Mouse (Mus musculus): ENCODE results near the gene Carmil1. TPM values are rescaled to one million over a fixed set of nuclear protein-coding genes. Genes with fewer than 3 reads are reported as not detected.

The Carmil1 gene
- polyA plus RNA-seq, 1 experiment, result not detected

DNA sequence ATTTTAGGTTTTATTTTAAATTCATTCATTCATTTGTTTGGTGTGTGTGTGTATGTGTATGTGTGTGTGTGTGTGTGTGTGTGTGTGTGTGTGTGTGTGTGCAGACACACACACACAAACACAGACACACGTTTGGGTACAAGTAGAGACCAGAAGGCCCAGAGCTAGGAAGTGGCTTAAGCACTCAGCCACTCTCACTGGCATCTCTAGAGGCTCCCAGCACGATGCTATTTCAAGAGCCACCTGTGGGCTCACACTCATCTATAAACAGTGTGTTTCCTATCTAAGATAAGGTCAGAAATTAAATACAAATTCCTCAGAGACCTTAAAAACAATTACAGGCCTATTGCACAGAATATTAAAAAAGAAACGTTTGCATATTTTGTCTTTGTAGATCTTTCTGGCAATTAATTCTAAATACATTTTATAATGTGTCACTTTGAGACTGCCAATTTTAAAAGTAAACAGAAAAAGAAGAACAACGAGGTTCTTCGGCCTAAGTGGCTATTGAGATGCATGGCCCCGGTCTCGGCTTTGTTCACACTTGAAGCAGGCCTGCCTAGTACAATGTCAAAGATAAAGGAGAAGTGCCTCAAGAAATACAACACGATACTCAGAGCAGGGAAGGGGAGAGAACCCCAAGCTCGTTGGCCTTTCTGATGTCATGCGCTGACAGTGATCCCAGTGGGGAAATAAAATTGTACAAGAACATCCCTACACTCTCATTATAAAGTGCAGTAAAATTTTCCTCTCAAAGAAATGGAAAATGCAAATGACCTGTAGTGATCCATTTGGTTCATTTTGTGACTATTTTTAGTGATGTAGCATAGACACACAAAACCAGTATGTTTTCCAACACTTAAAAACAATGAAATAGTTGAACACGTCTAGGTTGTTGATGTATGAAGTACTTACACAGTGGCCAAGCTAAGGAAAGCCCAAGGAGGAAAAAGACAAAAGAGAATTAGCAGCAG is 179.2 kb downstream of the Carmil1 start:
- 59% methylated on average over 11 of the region's 11 CpGs for WGBS
- Histone ChIP-seq H3K4me3 (ENCODE audit: insufficient read depth, low read depth, low read length) (no peak overlapping the region), H3K4me1 (ENCODE audit: control insufficient read depth, insufficient read depth, low read length) (peaks cover 3% of the 10 kb centered on the region), H3K27ac (ENCODE audit: insufficient read depth, low read depth, low read length) (no peak overlapping the region)
- TF ChIP-seq CTCF (IDR thresholded peaks at IDR 0.05; ENCODE audit: insufficient read depth, low read depth, low read length) (no peak), POLR2A (IDR thresholded peaks at IDR 0.05; ENCODE audit: insufficient read depth, low read depth, low read length) (no peak)

DNA sequence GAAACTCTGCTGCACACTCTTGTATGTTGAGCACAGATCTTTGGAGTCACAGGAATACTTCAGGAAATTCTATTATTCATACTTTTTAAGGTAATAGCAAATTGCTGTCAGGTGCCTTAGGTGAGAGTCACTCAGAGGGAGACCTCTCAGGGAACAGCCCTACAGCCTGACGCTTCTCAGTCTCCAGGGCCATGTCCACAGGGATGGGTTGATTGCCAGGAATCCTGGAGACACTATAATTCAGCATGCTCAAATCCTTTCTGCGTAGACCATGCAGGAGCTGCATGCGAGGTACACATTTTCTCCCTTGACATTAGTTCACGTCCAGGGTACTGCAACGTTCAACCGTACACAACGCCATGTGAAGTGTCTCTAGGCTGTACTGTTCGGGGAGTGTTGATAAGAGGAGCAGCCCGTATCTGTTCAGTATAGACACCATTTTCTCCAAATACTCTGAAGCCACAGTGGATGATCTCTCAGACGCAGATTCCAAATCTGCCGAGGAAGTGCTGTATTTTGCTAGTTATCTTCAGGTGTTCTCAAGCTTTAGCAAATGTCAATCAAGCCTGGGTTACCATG is 180.0 kb downstream of the Carmil1 start:
- H3K4me3 ChIP-seq (ENCODE audit: insufficient read depth, low read depth, low read length), result no peak overlapping the region
- no peak overlapping the region for H3K27ac ChIP-seq (ENCODE audit: insufficient read depth, low read depth, low read length)
- 92% methylated on average over 11 of the region's 11 CpGs for WGBS
- H3K4me1 ChIP-seq (ENCODE audit: control insufficient read depth, insufficient read depth, low read length), result peaks cover 3% of the 10 kb centered on the region
- no peak for TF ChIP-seq POLR2A (IDR thresholded peaks at IDR 0.05; ENCODE audit: insufficient read depth, low read depth, low read length)
- no peak for TF ChIP-seq CTCF (IDR thresholded peaks at IDR 0.05; ENCODE audit: insufficient read depth, low read depth, low read length)

DNA sequence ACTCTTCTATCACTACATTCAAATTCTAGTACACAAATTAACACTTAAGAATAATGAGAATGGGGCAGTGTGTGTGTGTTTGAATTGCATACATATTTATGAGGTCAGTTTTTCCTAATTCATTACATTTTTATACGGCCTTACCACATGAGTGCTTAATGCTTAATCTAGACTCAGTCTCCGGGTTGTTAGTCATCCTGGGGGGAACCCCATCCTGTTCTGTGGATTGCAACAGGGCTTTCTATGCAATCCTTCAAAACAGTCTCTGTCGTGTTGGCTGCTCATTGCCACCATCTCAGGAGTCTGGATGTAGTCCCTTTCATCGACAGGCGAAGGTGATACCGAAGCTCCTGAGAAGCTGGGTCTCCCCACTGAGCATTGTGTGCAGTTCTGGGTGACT is 184.0 kb downstream of the Carmil1 start:
- H3K27ac ChIP-seq (ENCODE audit: insufficient read depth, low read depth, low read length), result no peak overlapping the region
- 55% methylated on average over 6 of the region's 6 CpGs for WGBS
- peaks cover 3% of the 10 kb centered on the region for H3K4me1 ChIP-seq (ENCODE audit: control insufficient read depth, insufficient read depth, low read length)
- no peak overlapping the region for H3K4me3 ChIP-seq (ENCODE audit: insufficient read depth, low read depth, low read length)
- TF ChIP-seq POLR2A (IDR thresholded peaks at IDR 0.05; ENCODE audit: insufficient read depth, low read depth, low read length) (no peak), CTCF (IDR thresholded peaks at IDR 0.05; ENCODE audit: insufficient read depth, low read depth, low read length) (no peak)

DNA sequence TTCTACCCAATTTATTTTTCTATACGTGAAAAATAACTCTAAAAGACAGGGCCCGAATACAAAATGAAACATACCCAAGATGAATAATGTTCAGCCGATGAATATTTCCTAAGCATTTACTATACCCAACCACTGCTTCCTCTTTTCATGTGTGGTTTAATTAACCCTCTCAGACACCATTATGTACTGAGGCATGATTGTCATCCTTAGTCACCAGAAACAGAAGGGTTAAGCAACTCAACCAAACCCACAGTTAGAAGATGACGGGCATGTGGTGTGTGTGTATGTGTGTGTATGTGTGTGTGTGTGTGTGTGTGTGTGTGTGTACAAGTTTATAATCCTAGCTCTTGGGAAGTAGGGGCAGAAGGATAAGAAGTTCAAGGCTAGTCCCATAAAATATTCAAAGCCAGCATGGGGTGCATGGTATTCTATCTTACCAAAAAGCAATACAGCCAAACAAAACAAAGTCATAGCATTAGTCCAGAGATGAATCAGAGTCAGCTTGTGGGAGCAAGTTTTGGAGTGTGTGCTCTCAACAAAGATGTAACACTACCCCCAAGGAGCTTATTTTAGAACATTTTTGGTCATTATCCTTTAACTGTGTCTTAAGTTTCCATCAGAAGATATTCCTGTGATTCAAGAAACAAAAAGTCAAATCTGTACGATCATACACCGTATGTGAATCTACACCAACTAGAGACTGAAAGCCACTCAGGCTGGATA is 185.6 kb downstream of the Carmil1 start:
- WGBS, result 90% methylated on average over 6 of the region's 6 CpGs
- H3K27ac ChIP-seq (ENCODE audit: insufficient read depth, low read depth, low read length), result no peak overlapping the region
- TF ChIP-seq CTCF (IDR thresholded peaks at IDR 0.05; ENCODE audit: insufficient read depth, low read depth, low read length) (no peak), POLR2A (IDR thresholded peaks at IDR 0.05; ENCODE audit: insufficient read depth, low read depth, low read length) (no peak)
- H3K4me3 ChIP-seq (ENCODE audit: insufficient read depth, low read depth, low read length), result no peak overlapping the region
- H3K4me1 ChIP-seq (ENCODE audit: control insufficient read depth, insufficient read depth, low read length), result peaks cover 7% of the 10 kb centered on the region

DNA sequence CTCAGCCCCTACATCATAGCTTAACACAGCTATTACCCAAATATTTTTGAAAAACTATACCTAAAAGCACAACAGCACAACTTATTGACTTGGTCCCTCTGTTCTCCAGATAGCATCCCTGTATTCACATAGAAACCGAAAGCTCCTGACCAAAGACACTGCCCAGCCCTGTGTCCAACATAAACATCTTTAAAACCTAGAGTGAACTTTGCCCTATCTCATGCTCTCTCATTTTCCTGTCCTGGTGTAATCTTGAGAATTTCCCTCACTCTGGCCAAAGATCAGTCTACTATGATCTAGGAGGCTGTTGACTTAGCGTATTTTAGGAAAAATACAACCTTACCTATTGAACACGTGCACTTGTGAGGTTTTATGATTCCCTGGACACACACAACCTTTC is 187.5 kb downstream of the Carmil1 start:
- no peak overlapping the region for H3K4me3 ChIP-seq (ENCODE audit: insufficient read depth, low read depth, low read length)
- no peak overlapping the region for H3K27ac ChIP-seq (ENCODE audit: insufficient read depth, low read depth, low read length)
- WGBS, result 96% methylated on average over 3 of the region's 3 CpGs
- peaks cover 7% of the 10 kb centered on the region for H3K4me1 ChIP-seq (ENCODE audit: control insufficient read depth, insufficient read depth, low read length)
- TF ChIP-seq POLR2A (IDR thresholded peaks at IDR 0.05; ENCODE audit: insufficient read depth, low read depth, low read length) (no peak), CTCF (IDR thresholded peaks at IDR 0.05; ENCODE audit: insufficient read depth, low read depth, low read length) (no peak)

DNA sequence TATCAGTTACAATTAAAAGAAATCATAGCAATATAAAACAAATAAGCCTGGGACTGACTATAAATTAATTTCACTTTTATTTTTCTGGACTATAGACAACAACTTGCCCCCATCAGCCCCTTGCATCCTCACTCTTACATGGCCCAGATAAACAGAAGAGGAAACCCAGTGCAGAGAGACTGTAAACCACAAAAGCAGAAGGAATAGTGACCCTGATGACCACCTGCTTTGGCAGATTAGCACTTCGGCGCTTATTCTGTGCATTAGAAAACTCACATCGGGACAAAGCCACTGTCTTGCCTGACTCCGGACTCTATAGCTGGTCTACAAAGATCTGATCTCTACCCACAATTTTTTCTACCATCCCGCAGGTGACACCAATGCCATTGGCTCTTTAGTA is 188.5 kb downstream of the Carmil1 start:
- no peak overlapping the region for H3K4me3 ChIP-seq (ENCODE audit: insufficient read depth, low read depth, low read length)
- peaks cover 7% of the 10 kb centered on the region for H3K4me1 ChIP-seq (ENCODE audit: control insufficient read depth, insufficient read depth, low read length)
- H3K27ac ChIP-seq (ENCODE audit: insufficient read depth, low read depth, low read length), result no peak overlapping the region
- 96% methylated on average over 5 of the region's 5 CpGs for WGBS
- TF ChIP-seq CTCF (IDR thresholded peaks at IDR 0.05; ENCODE audit: insufficient read depth, low read depth, low read length) (no peak), POLR2A (IDR thresholded peaks at IDR 0.05; ENCODE audit: insufficient read depth, low read depth, low read length) (no peak)

DNA sequence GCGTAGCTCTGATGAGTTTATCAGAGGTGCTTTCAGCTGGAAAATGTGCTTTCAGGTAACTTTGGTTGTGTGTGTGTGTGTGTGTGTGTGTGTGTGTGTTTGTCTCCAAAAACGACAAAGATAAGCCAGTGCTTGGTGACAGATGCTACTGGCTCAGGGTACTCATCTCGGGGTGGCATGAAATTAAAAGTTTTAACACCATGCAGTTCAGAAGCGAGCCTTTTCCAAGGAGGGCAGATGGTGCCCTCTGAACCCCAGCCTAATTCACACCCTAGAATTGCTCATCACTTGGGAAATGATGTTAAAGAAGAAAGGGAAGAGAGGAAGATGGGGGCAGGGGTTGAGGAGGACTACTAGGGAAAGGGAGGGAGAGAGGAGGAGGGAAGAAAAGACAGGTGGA is 198.4 kb downstream of the Carmil1 start:
- TF ChIP-seq POLR2A (IDR thresholded peaks at IDR 0.05; ENCODE audit: insufficient read depth, low read depth, low read length) (no peak), CTCF (IDR thresholded peaks at IDR 0.05; ENCODE audit: insufficient read depth, low read depth, low read length) (no peak)
- no peak overlapping the region for H3K4me3 ChIP-seq (ENCODE audit: insufficient read depth, low read depth, low read length)
- 81% methylated on average over 4 of the region's 4 CpGs for WGBS
- H3K4me1 ChIP-seq (ENCODE audit: control insufficient read depth, insufficient read depth, low read length), result no peaks in the 10 kb centered on the region
- no peak overlapping the region for H3K27ac ChIP-seq (ENCODE audit: insufficient read depth, low read depth, low read length)

DNA sequence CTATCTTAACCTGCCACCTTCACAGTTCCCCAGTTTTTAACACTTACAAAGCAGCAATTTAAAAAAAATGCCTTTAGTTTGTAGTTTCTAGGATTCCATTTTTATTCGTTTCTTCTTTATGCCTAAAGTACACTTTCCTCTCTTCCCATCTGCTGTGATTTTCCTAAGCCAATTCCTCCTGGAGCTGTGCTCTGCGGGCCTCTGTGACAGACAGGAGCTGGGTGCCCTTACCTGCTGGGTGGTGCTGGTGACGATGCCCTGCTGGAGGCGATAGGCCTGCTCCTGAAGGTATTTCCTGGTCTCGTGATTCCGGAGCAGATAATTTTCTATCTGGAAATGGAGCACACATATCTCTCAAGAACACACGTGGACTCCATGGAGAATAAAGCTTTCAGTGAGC is 198.9 kb downstream of the Carmil1 start:
- H3K4me3 ChIP-seq (ENCODE audit: insufficient read depth, low read depth, low read length), result no peak overlapping the region
- no peak for TF ChIP-seq CTCF (IDR thresholded peaks at IDR 0.05; ENCODE audit: insufficient read depth, low read depth, low read length)
- TF ChIP-seq POLR2A (IDR thresholded peaks at IDR 0.05; ENCODE audit: insufficient read depth, low read depth, low read length), result no peak
- H3K27ac ChIP-seq (ENCODE audit: insufficient read depth, low read depth, low read length), result no peak overlapping the region
- no peaks in the 10 kb centered on the region for H3K4me1 ChIP-seq (ENCODE audit: control insufficient read depth, insufficient read depth, low read length)
- whole genome bisulfite sequencing, result 91% methylated on average over 7 of the region's 7 CpGs

DNA sequence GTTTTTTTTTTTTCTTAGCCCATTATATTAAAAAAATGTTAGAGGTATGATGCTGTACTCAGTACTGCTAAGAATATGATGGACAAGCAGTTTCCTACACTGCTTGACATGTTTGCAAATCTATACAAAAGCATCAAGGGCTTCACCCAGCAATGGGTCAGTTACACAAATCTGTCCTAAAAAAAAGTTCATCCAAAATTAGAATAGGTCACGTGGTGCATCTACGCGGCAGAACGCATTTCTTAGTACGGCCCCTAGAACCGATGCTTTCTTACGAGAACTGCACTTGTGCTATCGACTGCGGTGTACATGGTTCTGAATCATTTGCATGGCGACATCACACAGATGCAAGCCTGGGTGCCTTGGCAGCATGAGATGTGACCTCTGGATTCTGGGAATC is 208.0 kb downstream of the Carmil1 start:
- TF ChIP-seq POLR2A (IDR thresholded peaks at IDR 0.05; ENCODE audit: insufficient read depth, low read depth, low read length), result no peak
- no peak for TF ChIP-seq CTCF (IDR thresholded peaks at IDR 0.05; ENCODE audit: insufficient read depth, low read depth, low read length)
- Histone ChIP-seq H3K4me3 (ENCODE audit: insufficient read depth, low read depth, low read length) (no peak overlapping the region), H3K27ac (ENCODE audit: insufficient read depth, low read depth, low read length) (no peak overlapping the region), H3K4me1 (ENCODE audit: control insufficient read depth, insufficient read depth, low read length) (no peaks in the 10 kb centered on the region; the same call in 1 of the 2 replicates)
- 82% methylated on average over 10 of the region's 10 CpGs for WGBS

Measured in olfactory bulb, adult 2 months (tissue).